Mouse (Mus musculus): ENCODE measurements around the gene Tnrc6c. TPM values are rescaled to one million over a fixed set of nuclear protein-coding genes. Genes with fewer than 3 reads are reported as not detected.
"Not testable (repeated sequence)": the region's sequence is repeated elsewhere in the genome, so short reads cannot be mapped to it uniquely, and the experiment has no call there.

The Tnrc6c gene
- polyA plus RNA-seq, 1 experiment from 2014 or later: 2.4 TPM

GRCm38 (mm10) chr11:117780582-117781111 lies 126.6 kb downstream of the Tnrc6c start:
- Histone ChIP-seq H3K9ac (peak overlapping the region; percentile 92), H3K9me3 (replicated peaks) (no peaks in the 10 kb centered on the region), H3K4me2 (peak overlapping the region; percentile 96), H3K27ac (replicated peaks) (peak overlapping the region; percentile 99), H3K36me3 (replicated peaks) (peaks cover 52% of the 10 kb centered on the region), H3K4me1 (replicated peaks) (peaks cover 82% of the 10 kb centered on the region), H3K4me3 (replicated peaks) (peak overlapping the region; percentile 74), H3K27me3 (no peaks in the 10 kb centered on the region)
- peak; percentile 75 for ATAC-seq (ENCODE audit: insufficient read depth)
- under 1% methylated on average over 19 of the region's 19 CpGs for WGBS (ENCODE audit: insufficient replicate concordance)

- Histone ChIP-seq H3K36me3 (replicated peaks) (peaks cover 52% of the 10 kb centered on the region), H3K9ac (peak overlapping the region; percentile 92), H3K27me3 (no peaks in the 10 kb centered on the region), H3K4me1 (replicated peaks) (peaks cover 82% of the 10 kb centered on the region), H3K9me3 (replicated peaks) (no peaks in the 10 kb centered on the region), H3K4me2 (peak overlapping the region; percentile 96), H3K27ac (replicated peaks) (peak overlapping the region; percentile 99), H3K4me3 (replicated peaks) (peak overlapping the region; percentile 74)
- 2% methylated on average over 18 of the region's 18 CpGs for WGBS (ENCODE audit: insufficient replicate concordance)
- peak; percentile 8 for ATAC-seq (ENCODE audit: insufficient read depth)
These were observed 127.2 kb downstream of the Tnrc6c start for GRCm38 (mm10) chr11:117781199-117781821.

- Histone ChIP-seq H3K4me1 (replicated peaks) (peaks cover 78% of the 10 kb centered on the region), H3K27me3 (no peaks in the 10 kb centered on the region), H3K27ac (replicated peaks) (peak within 1 kb of the TSS; percentile 99), H3K4me3 (replicated peaks) (peak within 1 kb of the TSS; percentile 74), H3K36me3 (replicated peaks) (peaks cover 52% of the 10 kb centered on the region), H3K9me3 (replicated peaks) (no peaks in the 10 kb centered on the region), H3K9ac (peak within 1 kb of the TSS; percentile 92), H3K4me2 (peak within 1 kb of the TSS; percentile 96)
- ATAC-seq (ENCODE audit: insufficient read depth): peak; percentile 57
- WGBS (ENCODE audit: insufficient replicate concordance): 8% methylated on average over 24 of the region's 24 CpGs
These were observed 128.1 kb downstream of the Tnrc6c start, which contains the start of the genes Tmc8 and Tmc6 for GRCm38 (mm10) chr11:117781993-117782704. Gene Tmc8 (plus strand): TSS chr11:117782076. Gene Tmc6 (minus strand): TSS chr11:117782198.

GRCm38 (mm10) chr11:117782705-117783034 lies 128.6 kb downstream of the Tnrc6c start:
- H3K36me3 ChIP-seq (replicated peaks): peaks cover 52% of the 10 kb centered on the region
- WGBS (ENCODE audit: insufficient replicate concordance): 10% methylated on average over 9 of the region's 9 CpGs
- no peaks in the 10 kb centered on the region for H3K9me3 ChIP-seq (replicated peaks)
- peak overlapping the region; percentile 74 for H3K4me3 ChIP-seq (replicated peaks)
- no peak for ATAC-seq (ENCODE audit: insufficient read depth)
- peak overlapping the region; percentile 96 for H3K4me2 ChIP-seq
- no peaks in the 10 kb centered on the region for H3K27me3 ChIP-seq
- peak overlapping the region; percentile 92 for H3K9ac ChIP-seq
- peaks cover 73% of the 10 kb centered on the region for H3K4me1 ChIP-seq (replicated peaks)
- peak overlapping the region; percentile 99 for H3K27ac ChIP-seq (replicated peaks)

GRCm38 (mm10) chr11:117783089-117783488 lies 129.0 kb downstream of the Tnrc6c start:
- H3K4me2 ChIP-seq: peak overlapping the region; percentile 96
- peak; percentile 1 for ATAC-seq (ENCODE audit: insufficient read depth)

GRCm38 (mm10) chr11:117783683-117784309 lies 129.7 kb downstream of the Tnrc6c start:
- H3K9me3 ChIP-seq (replicated peaks): no peaks in the 10 kb centered on the region
- H3K27me3 ChIP-seq: no peaks in the 10 kb centered on the region
- 39% methylated on average over 10 of the region's 10 CpGs for WGBS (ENCODE audit: insufficient replicate concordance)
- H3K4me1 ChIP-seq (replicated peaks): peaks cover 62% of the 10 kb centered on the region
- peak overlapping the region; percentile 92 for H3K9ac ChIP-seq
- peak overlapping the region; percentile 96 for H3K4me2 ChIP-seq
- peaks cover 51% of the 10 kb centered on the region for H3K36me3 ChIP-seq (replicated peaks)
- H3K27ac ChIP-seq (replicated peaks): peak overlapping the region; percentile 99
- peak; percentile 20; the same call in 1 of the 2 replicates for ATAC-seq (ENCODE audit: insufficient read depth)
- H3K4me3 ChIP-seq (replicated peaks): peak overlapping the region; percentile 74

More at GRCm38 (mm10) chr11:117783089-117783488, 129.0 kb downstream of the Tnrc6c start:
- Histone ChIP-seq H3K27ac (replicated peaks) (peak overlapping the region; percentile 99), H3K27me3 (no peaks in the 10 kb centered on the region), H3K4me3 (replicated peaks) (peak overlapping the region; percentile 74), H3K4me1 (replicated peaks) (peaks cover 69% of the 10 kb centered on the region), H3K9me3 (replicated peaks) (no peaks in the 10 kb centered on the region), H3K36me3 (replicated peaks) (peaks cover 52% of the 10 kb centered on the region), H3K9ac (peak overlapping the region; percentile 92)
- WGBS (ENCODE audit: insufficient replicate concordance): 1% methylated on average over 31 of the region's 31 CpGs

GRCm38 (mm10) chr11:117786294-117786693 lies 132.2 kb downstream of the Tnrc6c start:
- Histone ChIP-seq H3K4me2 (peak overlapping the region; percentile 41), H3K27me3 (no peaks in the 10 kb centered on the region), H3K4me1 (replicated peaks) (peaks cover 70% of the 10 kb centered on the region), H3K4me3 (replicated peaks) (no peak overlapping the region), H3K9me3 (replicated peaks) (no peaks in the 10 kb centered on the region), H3K36me3 (replicated peaks) (peaks cover 60% of the 10 kb centered on the region), H3K9ac (peak overlapping the region; percentile 17; the same call in 1 of the 2 replicates), H3K27ac (replicated peaks) (peak overlapping the region; percentile 99)
- 13% methylated on average over 10 of the region's 10 CpGs for WGBS (ENCODE audit: insufficient replicate concordance)
- ATAC-seq (ENCODE audit: insufficient read depth): no peak

- not testable (repeated sequence) for H3K27me3 ChIP-seq; H3K9me3 ChIP-seq (replicated peaks); H3K9ac ChIP-seq; ATAC-seq (ENCODE audit: insufficient read depth); H3K4me3 ChIP-seq (replicated peaks); H3K4me2 ChIP-seq
- WGBS (ENCODE audit: insufficient replicate concordance): 84% methylated on average over 7 of the region's 7 CpGs
- Histone ChIP-seq H3K36me3 (replicated peaks) (peaks cover 73% of the 10 kb centered on the region), H3K4me1 (replicated peaks) (peaks cover 70% of the 10 kb centered on the region), H3K27ac (replicated peaks) (0 out of 2 replicates have a peak overlapping the region, but pooled peaks have one; percentile 20)
These were observed 134.4 kb downstream of the Tnrc6c start for GRCm38 (mm10) chr11:117788481-117788880.

- Histone ChIP-seq H3K4me2 (peak overlapping the region; percentile 80), H3K9me3 (replicated peaks) (no peaks in the 10 kb centered on the region), H3K9ac (peak overlapping the region; percentile 39), H3K4me3 (replicated peaks) (peak overlapping the region; percentile 46), H3K27ac (replicated peaks) (peak overlapping the region; percentile 85), H3K36me3 (replicated peaks) (peaks cover 57% of the 10 kb centered on the region), H3K27me3 (no peaks in the 10 kb centered on the region), H3K4me1 (replicated peaks) (peaks cover 67% of the 10 kb centered on the region)
- WGBS (ENCODE audit: insufficient replicate concordance): 4% methylated on average over 14 of the region's 14 CpGs
- peak; percentile 58 for ATAC-seq (ENCODE audit: insufficient read depth)
These were observed 136.2 kb downstream of the Tnrc6c start for GRCm38 (mm10) chr11:117790286-117790685.

- peak; percentile 73 for ATAC-seq (ENCODE audit: insufficient read depth)
- Histone ChIP-seq H3K36me3 (replicated peaks) (peaks cover 51% of the 10 kb centered on the region), H3K9me3 (replicated peaks) (no peaks in the 10 kb centered on the region), H3K4me3 (replicated peaks) (peak overlapping the region; percentile 46), H3K27me3 (no peaks in the 10 kb centered on the region), H3K4me2 (peak overlapping the region; percentile 80), H3K27ac (replicated peaks) (peak overlapping the region; percentile 85), H3K9ac (peak overlapping the region; percentile 39), H3K4me1 (replicated peaks) (peaks cover 67% of the 10 kb centered on the region)
- 40% methylated on average over 23 of the region's 23 CpGs for WGBS (ENCODE audit: insufficient replicate concordance)
These were observed 136.8 kb downstream of the Tnrc6c start for GRCm38 (mm10) chr11:117790703-117791440.
